Mouse (Mus musculus) myocyte (in vitro differentiated cells): Measurements from ENCODE around the gene Tpcn2. TPM values are rescaled to one million over a fixed set of nuclear protein-coding genes. Genes with fewer than 3 reads are reported as not detected.

Source experiments
- H3K27me3 ChIP-seq: one replicate; pipeline ENCODE4 v1.6.1; 2011; ENCODE audit not compliant: control insufficient read depth, insufficient read depth, insufficient read length
- H3K36me3 ChIP-seq: one replicate; pipeline ENCODE4 v1.6.1; 2011; ENCODE audit not compliant: control insufficient read depth, insufficient read depth
- H3K4me2 ChIP-seq: one replicate; pipeline ENCODE4 v1.6.1; 2011; ENCODE audit warnings: low read depth, control low read depth
- H3K4me3 ChIP-seq: one replicate; pipeline ENCODE4 v1.5.1; 2011; ENCODE audit warnings: mild to moderate bottlenecking, control low read depth, moderate library complexity
- H3K79me2 ChIP-seq: one replicate; pipeline ENCODE4 v1.6.1; 2011; ENCODE audit not compliant: control insufficient read depth, insufficient read depth
- H3ac ChIP-seq: one replicate; pipeline ENCODE4 v1.6.1; 2011; ENCODE audit not compliant: control insufficient read depth, insufficient read length
- CEBPB ChIP-seq: IDR thresholded peaks from 2 replicates; pipeline ENCODE4 v1.6.1; 2011; ENCODE audit warnings: mild to moderate bottlenecking, moderate library complexity; ENCODE audit not compliant: poor library complexity, insufficient read depth, severe bottlenecking
- E2F4 ChIP-seq: IDR thresholded peaks from one replicate; pipeline ENCODE4 v1.6.1; 2011; ENCODE audit warnings: mild to moderate bottlenecking, control low read depth, moderate library complexity; ENCODE audit not compliant: insufficient read depth
- MAX ChIP-seq: IDR thresholded peaks from one replicate; pipeline ENCODE4 v1.6.1; 2011; ENCODE audit warnings: low read depth, mild to moderate bottlenecking, control low read depth
- MYOD1 ChIP-seq, 3 experiments: IDR thresholded peaks; one replicate each; pipeline ENCODE4 v1.6.1; 2011; ENCODE audit warnings: control low read depth in 2 of 3, low read depth in 2 of 3, mild to moderate bottlenecking in 2 of 3, moderate library complexity in 1 of 3; ENCODE audit not compliant: insufficient read length in 2 of 3, control insufficient read depth in 1 of 3
- MYOG ChIP-seq, 3 experiments: IDR thresholded peaks; one replicate each; pipeline ENCODE4 v1.6.1; 2011; ENCODE audit warnings: control low read depth in 2 of 3, low read depth in 2 of 3, mild to moderate bottlenecking in 2 of 3; ENCODE audit not compliant: insufficient read length in 2 of 3, control insufficient read depth in 1 of 3, insufficient read depth in 1 of 3
- POLR2A ChIP-seq: IDR thresholded peaks from one replicate; pipeline ENCODE4 v1.6.1; 2011; ENCODE audit warnings: low read depth, mild to moderate bottlenecking, control low read depth, moderate library complexity; ENCODE audit not compliant: insufficient read length
- POLR2AphosphoS2 ChIP-seq: IDR thresholded peaks from one replicate; pipeline ENCODE4 v1.6.1; 2011; ENCODE audit warnings: low read depth, control low read depth; ENCODE audit not compliant: insufficient read length
- REST ChIP-seq: IDR thresholded peaks from one replicate; pipeline ENCODE4 v1.6.1; 2011; ENCODE audit warnings: mild to moderate bottlenecking, control low read depth, moderate library complexity; ENCODE audit not compliant: insufficient read depth, insufficient read length
- SRF ChIP-seq: IDR thresholded peaks from one replicate; pipeline ENCODE4 v1.6.1; 2011; ENCODE audit warnings: low read depth; ENCODE audit not compliant: control insufficient read depth, insufficient read length
- TCF12 ChIP-seq: IDR thresholded peaks from one replicate; pipeline ENCODE4 v1.6.1; 2011; ENCODE audit warnings: mild to moderate bottlenecking, control low read depth; ENCODE audit not compliant: poor library complexity, insufficient read depth, severe bottlenecking
- TCF3 ChIP-seq: IDR thresholded peaks from one replicate; pipeline ENCODE4 v1.6.1; 2011; ENCODE audit warnings: low read depth, control low read depth; ENCODE audit not compliant: insufficient read length
- USF1 ChIP-seq: IDR thresholded peaks from one replicate; pipeline ENCODE4 v1.6.1; 2011; ENCODE audit warnings: low read depth, mild to moderate bottlenecking, control low read depth, moderate library complexity
- polyA plus RNA-seq: library from polyadenylated mRNA; unstranded; fragments of >200 nt; fragmentation: generic; extraction: Trizol; gene quantifications from one replicate; pipeline ENCODE4 v1.2.1, GENCODE M21; 2012; ENCODE audit warnings: missing spikeins

The Tpcn2 gene
- polyA plus RNA-seq, 1 experiment: 4.4 TPM

- Histone ChIP-seq H3K36me3 (no peaks in the 10 kb centered on the region), H3K4me2 (no peak overlapping the region), H3K4me3 (no peak overlapping the region), H3K79me2 (no peaks in the 10 kb centered on the region), H3ac (no peak overlapping the region), H3K27me3 (no peaks in the 10 kb centered on the region)
- TF ChIP-seq MYOG (IDR thresholded peaks at IDR 0.05; ENCODE audit: control insufficient read depth in 1 of 3, insufficient read depth in 1 of 3, insufficient read length in 2 of 3, low read depth in 2 of 3) (no peak), REST (no peak), CEBPB (no peak), TCF3 (no peak), POLR2A (no peak), MYOD1 (IDR thresholded peaks at IDR 0.05; ENCODE audit: control insufficient read depth in 1 of 3, insufficient read length in 2 of 3, low read depth in 2 of 3) (no peak), TCF12 (no peak), USF1 (no peak), MAX (no peak), E2F4 (no peak), POLR2AphosphoS2 (no peak), SRF (no peak)
These were observed 57.2 kb downstream of the Tpcn2 start for GRCm38 (mm10) chr7:145226641-145227040.

- TF ChIP-seq MAX: no peak
- H3K4me2 ChIP-seq: no peak overlapping the region
- no peak overlapping the region for H3K4me3 ChIP-seq
- H3K36me3 ChIP-seq: no peaks in the 10 kb centered on the region
- no peak overlapping the region for H3ac ChIP-seq
- H3K27me3 ChIP-seq: no peaks in the 10 kb centered on the region
- H3K79me2 ChIP-seq: no peaks in the 10 kb centered on the region
These were observed 58.2 kb downstream of the Tpcn2 start for GRCm38 (mm10) chr7:145225626-145226025.

- Histone ChIP-seq H3K4me2 (peak overlapping the region; percentile 36), H3K4me3 (no peak overlapping the region), H3K79me2 (no peaks in the 10 kb centered on the region), H3K27me3 (no peaks in the 10 kb centered on the region), H3ac (no peak overlapping the region), H3K36me3 (no peaks in the 10 kb centered on the region)
- TF ChIP-seq MYOD1 (IDR thresholded peaks at IDR 0.05; ENCODE audit: control insufficient read depth in 1 of 3, insufficient read length in 2 of 3, low read depth in 2 of 3) (peak; percentile 87 to 94 (median 89)), CEBPB (0 out of 2 replicates have a peak, but pooled peaks have one; percentile 26), MYOG (IDR thresholded peaks at IDR 0.05; ENCODE audit: control insufficient read depth in 1 of 3, insufficient read depth in 1 of 3, insufficient read length in 2 of 3, low read depth in 2 of 3) (peak in 2 of 3 experiments; percentile 4 to 87), TCF3 (peak; percentile 27), REST (no peak), USF1 (no peak), MAX (no peak)
These were observed 61.7 kb downstream of the Tpcn2 start for GRCm38 (mm10) chr7:145221841-145222689.

- Histone ChIP-seq H3K36me3 (no peaks in the 10 kb centered on the region), H3K4me2 (no peak overlapping the region), H3K27me3 (no peaks in the 10 kb centered on the region), H3K79me2 (no peaks in the 10 kb centered on the region), H3K4me3 (no peak overlapping the region), H3ac (no peak overlapping the region)
- TF ChIP-seq TCF12: no peak
- no peak for TF ChIP-seq MAX
- no peak for TF ChIP-seq E2F4
- no peak for TF ChIP-seq MYOG (IDR thresholded peaks at IDR 0.05; ENCODE audit: control insufficient read depth in 1 of 3, insufficient read depth in 1 of 3, insufficient read length in 2 of 3, low read depth in 2 of 3)
- TF ChIP-seq TCF3: no peak
- no peak for TF ChIP-seq MYOD1 (IDR thresholded peaks at IDR 0.05; ENCODE audit: control insufficient read depth in 1 of 3, insufficient read length in 2 of 3, low read depth in 2 of 3)
- no peak for TF ChIP-seq CEBPB
- no peak for TF ChIP-seq SRF
- no peak for TF ChIP-seq POLR2AphosphoS2
- no peak for TF ChIP-seq REST
- TF ChIP-seq POLR2A: no peak
- no peak for TF ChIP-seq USF1
These were observed 62.5 kb downstream of the Tpcn2 start for GRCm38 (mm10) chr7:145221346-145221745.

- H3K4me2 ChIP-seq: no peak overlapping the region
- H3K27me3 ChIP-seq: no peaks in the 10 kb centered on the region
- H3K4me3 ChIP-seq: no peak overlapping the region
- TF ChIP-seq TCF3: peak; percentile 21
- no peak for TF ChIP-seq REST
- TF ChIP-seq USF1: no peak
- peak in 2 of 3 experiments; percentile 92 to 96 for TF ChIP-seq MYOG (IDR thresholded peaks at IDR 0.05; ENCODE audit: control insufficient read depth in 1 of 3, insufficient read depth in 1 of 3, insufficient read length in 2 of 3, low read depth in 2 of 3)
- TF ChIP-seq MYOD1 (IDR thresholded peaks at IDR 0.05; ENCODE audit: control insufficient read depth in 1 of 3, insufficient read length in 2 of 3, low read depth in 2 of 3): peak in 2 of 3 experiments; percentile 69 to 82
- H3K79me2 ChIP-seq: no peaks in the 10 kb centered on the region
- no peak overlapping the region for H3ac ChIP-seq
- no peaks in the 10 kb centered on the region for H3K36me3 ChIP-seq
These were observed 64.4 kb downstream of the Tpcn2 start for GRCm38 (mm10) chr7:145219420-145219831.
